Mouse (Mus musculus) lung, postnatal 0 days (tissue): Measurements from ENCODE around the gene Klc3. TPM values are rescaled to one million over a fixed set of nuclear protein-coding genes. Genes with fewer than 3 reads are reported as not detected.

Experiments
- ATAC-seq: fragments of 200-750 bp; cut with Nextera tagmentation; 2 replicates; pipeline ENCODE4 v1.8.0; 2017; ENCODE audit warnings: moderate library complexity
- DNase-seq: peaks from one replicate; pipeline ENCODE4 v3.0.0-alpha.2; 2016; ENCODE audit warnings: low spot score
- H3K27ac ChIP-seq: fragments of 300-500 bp; sonication (generic); 2 replicates; pipeline ENCODE4 v1.5.1; 2014; ENCODE audit warnings: antibody characterized with exemption, mild to moderate bottlenecking, low read length, mixed read lengths
- H3K27me3 ChIP-seq: fragments of 300-500 bp; sonication (generic); replicated peaks from 2 replicates; pipeline ENCODE4 v1.6.1; 2014; ENCODE audit warnings: low read length, mixed read lengths; ENCODE audit not compliant: insufficient read depth
- H3K36me3 ChIP-seq: fragments of 300-500 bp; sonication (generic); 2 replicates; pipeline ENCODE4 v1.6.1; 2014; ENCODE audit warnings: low read length, mixed read lengths; ENCODE audit not compliant: insufficient read depth
- H3K4me1 ChIP-seq: fragments of 300-500 bp; sonication (generic); 2 replicates; pipeline ENCODE4 v1.6.1; 2014; ENCODE audit warnings: antibody characterized with exemption, low read depth, low read length, mixed read lengths; ENCODE audit not compliant: insufficient read depth
- H3K4me2 ChIP-seq: fragments of 300-500 bp; sonication (generic); replicated peaks from 2 replicates; pipeline ENCODE4 v1.6.1; 2014; ENCODE audit warnings: low read depth, mild to moderate bottlenecking, low read length, moderate library complexity, mixed read lengths
- H3K4me3 ChIP-seq: fragments of 300-500 bp; sonication (generic); 2 replicates; pipeline ENCODE4 v1.5.1; 2014; ENCODE audit warnings: low read depth, low read length
- H3K9ac ChIP-seq: fragments of 300-500 bp; sonication (generic); replicated peaks from 2 replicates; pipeline ENCODE4 v1.6.1; 2014; ENCODE audit warnings: low read depth, mild to moderate bottlenecking
- H3K9me3 ChIP-seq: fragments of 300-500 bp; sonication (generic); 2 replicates; pipeline ENCODE4 v1.6.1; 2016; ENCODE audit warnings: low read length, mixed read lengths
- CTCF ChIP-seq: IDR thresholded peaks from 2 replicates; pipeline ENCODE4 v1.5.1; 2016; ENCODE audit warnings: antibody characterized with exemption, mild to moderate bottlenecking
- EP300 ChIP-seq: IDR thresholded peaks from 2 replicates; pipeline ENCODE4 v1.6.1; 2016; ENCODE audit warnings: antibody characterized with exemption, mild to moderate bottlenecking, control low read depth
- WGBS: fragments of 180-500 bp; shearing (Covaris S2); extraction: QIAGEN DNeasy Blood & Tissue Kit; methylation state at CpG from one replicate; pipeline ENCODE4 v1.1.7; 2014; 5-methylcytosine and 5-hydroxymethylcytosine counted together
- polyA plus RNA-seq: library from polyadenylated mRNA; unstranded; fragments of >200 nt; fragmentation: Nextera tagmentation; extraction: Ambion mirVana; gene quantifications from 2 replicates; pipeline ENCODE4 v1.2.1, GENCODE M21; 2015

Klc3 gene
- polyA plus RNA-seq, 1 experiment from 2014 or later: 28.1 TPM

GRCm38 (mm10) chr7:19413525-19413924, 9.6 kb upstream of the Klc3 start:
- Histone ChIP-seq H3K4me2 (no peak overlapping the region), H3K27ac (no peak overlapping the region), H3K27me3 (no peaks in the 10 kb centered on the region), H3K9me3 (no peaks in the 10 kb centered on the region), H3K36me3 (no peaks in the 10 kb centered on the region), H3K4me1 (no peaks in the 10 kb centered on the region), H3K9ac (no peak overlapping the region), H3K4me3 (no peak overlapping the region)
- 77% methylated on average over 3 of the region's 3 CpGs for WGBS
- no peak for DNase-seq
- ATAC-seq: no peak
- TF ChIP-seq CTCF: no peak
- no peak for TF ChIP-seq EP300

GRCm38 (mm10) chr7:19411783-19412182, 7.9 kb upstream of the Klc3 start:
- Histone ChIP-seq H3K4me1 (no peaks in the 10 kb centered on the region), H3K4me3 (no peak overlapping the region), H3K27me3 (no peaks in the 10 kb centered on the region), H3K9me3 (no peaks in the 10 kb centered on the region), H3K9ac (no peak overlapping the region), H3K36me3 (no peaks in the 10 kb centered on the region), H3K4me2 (no peak overlapping the region), H3K27ac (no peak overlapping the region)
- TF ChIP-seq CTCF (no peak), EP300 (no peak)
- WGBS: 80% methylated on average over 5 of the region's 5 CpGs
- ATAC-seq: no peak
- DNase-seq: no peak

- TF ChIP-seq CTCF (no peak), EP300 (no peak)
- Histone ChIP-seq H3K4me2 (no peak overlapping the region), H3K9ac (no peak overlapping the region), H3K4me1 (no peaks in the 10 kb centered on the region), H3K36me3 (no peaks in the 10 kb centered on the region), H3K9me3 (no peaks in the 10 kb centered on the region), H3K27ac (no peak overlapping the region), H3K4me3 (no peak overlapping the region), H3K27me3 (no peaks in the 10 kb centered on the region)
- ATAC-seq (0 out of 2 replicates have a peak, but pooled peaks have one; percentile 23), DNase-seq (no peak)
- WGBS: 70% methylated on average over 11 of the region's 11 CpGs
Observed at GRCm38 (mm10) chr7:19410766-19411344, 7.0 kb upstream of the Klc3 start.

- 37% methylated on average over 6 of the region's 6 CpGs for WGBS
- H3K9me3 ChIP-seq: no peaks in the 10 kb centered on the region
- TF ChIP-seq CTCF: no peak
- TF ChIP-seq EP300: no peak
- no peaks in the 10 kb centered on the region for H3K36me3 ChIP-seq
- no peaks in the 10 kb centered on the region for H3K4me1 ChIP-seq
- DNase-seq: no peak
- ATAC-seq: no peak
- no peak overlapping the region for H3K4me2 ChIP-seq
- H3K9ac ChIP-seq: no peak overlapping the region
- H3K27me3 ChIP-seq: no peaks in the 10 kb centered on the region
- H3K27ac ChIP-seq: no peak overlapping the region
- no peak overlapping the region for H3K4me3 ChIP-seq
Observed at GRCm38 (mm10) chr7:19409753-19410152, 5.8 kb upstream of the Klc3 start.

GRCm38 (mm10) chr7:19405417-19405816, 1.5 kb upstream of the Klc3 start:
- ATAC-seq: peak; percentile 87

GRCm38 (mm10) chr7:19404476-19404875, 572 bp upstream of the Klc3 start, which contains the start of gene Ckm:
TSS of gene Ckm (plus strand) at chr7:19404776.
- H3K9me3 ChIP-seq: no peaks in the 10 kb centered on the region
- WGBS: 45% methylated on average over 7 of the region's 7 CpGs
- 0 out of 2 replicates have a peak, but pooled peaks cover 10% of the 10 kb centered on the region for H3K27me3 ChIP-seq
- DNase-seq (no peak), ATAC-seq (no peak)
- TF ChIP-seq CTCF (no peak), EP300 (no peak)
- no peaks in the 10 kb centered on the region for H3K36me3 ChIP-seq
- H3K4me1 ChIP-seq: no peaks in the 10 kb centered on the region
- H3K27ac ChIP-seq: no peak within 1 kb of the TSS
- H3K9ac ChIP-seq: peak within 1 kb of the TSS; percentile 33
- peak within 1 kb of the TSS; percentile 51 for H3K4me3 ChIP-seq
- H3K4me2 ChIP-seq: peak within 1 kb of the TSS; percentile 81

More at GRCm38 (mm10) chr7:19405417-19405816, 1.5 kb upstream of the Klc3 start:
- Histone ChIP-seq H3K4me3 (no peak overlapping the region), H3K27me3 (0 out of 2 replicates have a peak, but pooled peaks cover 10% of the 10 kb centered on the region), H3K4me1 (no peaks in the 10 kb centered on the region), H3K4me2 (no peak overlapping the region), H3K9me3 (no peaks in the 10 kb centered on the region), H3K36me3 (no peaks in the 10 kb centered on the region), H3K27ac (no peak overlapping the region), H3K9ac (no peak overlapping the region)
- TF ChIP-seq EP300: no peak
- peak; percentile 97 for TF ChIP-seq CTCF
- peak; percentile 89 for DNase-seq
- under 1% methylated on average over 19 of the region's 19 CpGs for WGBS
